Mouse (Mus musculus) brain, embryonic 14.5 days (tissue): ENCODE data around the gene Rnf123.

Source experiments
- CTCF ChIP-seq: fragments of 200-500 bp; IDR thresholded peaks from 2 replicates; pipeline ENCODE4 v1.5.1; 2012; ENCODE audit warnings: inconsistent platforms, mild to moderate bottlenecking, moderate library complexity, borderline replicate concordance; ENCODE audit not compliant: insufficient read depth, insufficient read length; ENCODE audit errors: extremely low read depth
- POLR2A ChIP-seq: fragments of 200-500 bp; IDR thresholded peaks from 2 replicates; pipeline ENCODE4 v1.6.1; 2012; ENCODE audit warnings: mild to moderate bottlenecking, inconsistent platforms, borderline replicate concordance; ENCODE audit not compliant: poor library complexity, insufficient read depth, insufficient read length, severe bottlenecking; ENCODE audit errors: extremely low read depth

- TF ChIP-seq POLR2A (no peak), CTCF (no peak)
Observed at GRCm38 (mm10) chr9:108131502-108131901, 48.4 kb upstream of the Rnf123 start.
